Mouse (Mus musculus): ENCODE data around the gene Spag9.

DNA sequence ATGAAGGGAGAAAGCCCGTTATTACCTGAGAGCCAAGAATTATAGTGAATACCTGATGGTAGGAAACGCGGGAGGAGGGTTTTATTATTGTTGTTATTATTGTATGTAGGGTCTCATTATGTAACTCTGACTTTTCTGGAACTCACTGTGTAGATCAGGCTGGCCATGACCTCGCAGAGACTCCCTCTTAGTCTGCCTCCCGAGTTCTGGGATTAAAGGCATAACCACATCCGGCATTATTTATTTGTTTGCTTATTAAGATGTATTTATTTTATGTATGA lies 27.1 kb upstream of the Spag9 start:
- no peak for TF ChIP-seq CTCF (IDR thresholded peaks at IDR 0.05; ENCODE audit: low read depth, low read length)
- no peak for TF ChIP-seq POLR2A (IDR thresholded peaks at IDR 0.05; ENCODE audit: extremely low read depth, insufficient read depth, low read length)

All from liver, adult 2 months (tissue).